Mouse (Mus musculus) forebrain, embryonic 11.5 days (tissue): ENCODE data around the gene Vps16. TPM values are rescaled to one million over a fixed set of nuclear protein-coding genes. Genes with fewer than 3 reads are reported as not detected.

Experiments
- ATAC-seq: fragments of 200-750 bp; cut with Nextera tagmentation; replicated peaks from 2 replicates; pipeline ENCODE4 v1.8.0; 2017; ENCODE audit warnings: moderate TSS enrichment; ENCODE audit not compliant: low FRiP score
- DNase-seq: peaks from one replicate; pipeline ENCODE4 v3.0.0-alpha.2; 2017; ENCODE audit warnings: low spot score
- H3K27ac ChIP-seq: fragments of 300-500 bp; sonication (generic); 2 replicates; pipeline ENCODE4 v1.5.1; 2014; ENCODE audit warnings: low read depth, low read length
- H3K27me3 ChIP-seq: fragments of 300-500 bp; sonication (generic); 2 replicates; pipeline ENCODE4 v1.6.1; 2014; ENCODE audit warnings: mild to moderate bottlenecking, low read length, mixed read lengths; ENCODE audit not compliant: control insufficient read depth, insufficient read depth
- H3K36me3 ChIP-seq: fragments of 300-500 bp; sonication (generic); 2 replicates; pipeline ENCODE4 v1.6.1; 2014; ENCODE audit warnings: mild to moderate bottlenecking, low read length, moderate library complexity, mixed read lengths; ENCODE audit not compliant: control insufficient read depth, insufficient read depth
- H3K4me1 ChIP-seq: fragments of 300-500 bp; sonication (generic); replicated peaks from 2 replicates; pipeline ENCODE4 v1.6.1; 2014; ENCODE audit warnings: low read length, mixed read lengths; ENCODE audit not compliant: control insufficient read depth, insufficient read depth
- H3K4me2 ChIP-seq: fragments of 300-500 bp; sonication (generic); 2 replicates; pipeline ENCODE4 v1.6.1; 2014; ENCODE audit warnings: low read depth, mild to moderate bottlenecking, low read length, moderate library complexity, mixed read lengths; ENCODE audit not compliant: severe bottlenecking
- H3K4me3 ChIP-seq: fragments of 300-500 bp; sonication (generic); 2 replicates; pipeline ENCODE4 v1.5.1; 2014; ENCODE audit warnings: low read depth, low read length
- H3K9ac ChIP-seq: fragments of 300-500 bp; sonication (generic); 2 replicates; pipeline ENCODE4 v1.6.1; 2014; ENCODE audit warnings: low read length
- H3K9me3 ChIP-seq: fragments of 300-500 bp; sonication (generic); 2 replicates; pipeline ENCODE4 v1.6.1; 2016; ENCODE audit warnings: low read length, mixed read lengths; ENCODE audit not compliant: control insufficient read depth
- WGBS: fragments of 180-500 bp; shearing (Covaris S2); extraction: QIAGEN DNeasy Blood & Tissue Kit; methylation state at CpG from one replicate; pipeline ENCODE4 v1.1.7; 2014; 5-methylcytosine and 5-hydroxymethylcytosine counted together
- polyA plus RNA-seq: library from polyadenylated mRNA; unstranded; fragments of >200 nt; fragmentation: Nextera tagmentation; extraction: Ambion mirVana; gene quantifications from 2 replicates; pipeline ENCODE4 v1.2.1, GENCODE M21; 2014

Gene Vps16
- 95.8 and 103 TPM in 2 replicates for polyA plus RNA-seq

DNA sequence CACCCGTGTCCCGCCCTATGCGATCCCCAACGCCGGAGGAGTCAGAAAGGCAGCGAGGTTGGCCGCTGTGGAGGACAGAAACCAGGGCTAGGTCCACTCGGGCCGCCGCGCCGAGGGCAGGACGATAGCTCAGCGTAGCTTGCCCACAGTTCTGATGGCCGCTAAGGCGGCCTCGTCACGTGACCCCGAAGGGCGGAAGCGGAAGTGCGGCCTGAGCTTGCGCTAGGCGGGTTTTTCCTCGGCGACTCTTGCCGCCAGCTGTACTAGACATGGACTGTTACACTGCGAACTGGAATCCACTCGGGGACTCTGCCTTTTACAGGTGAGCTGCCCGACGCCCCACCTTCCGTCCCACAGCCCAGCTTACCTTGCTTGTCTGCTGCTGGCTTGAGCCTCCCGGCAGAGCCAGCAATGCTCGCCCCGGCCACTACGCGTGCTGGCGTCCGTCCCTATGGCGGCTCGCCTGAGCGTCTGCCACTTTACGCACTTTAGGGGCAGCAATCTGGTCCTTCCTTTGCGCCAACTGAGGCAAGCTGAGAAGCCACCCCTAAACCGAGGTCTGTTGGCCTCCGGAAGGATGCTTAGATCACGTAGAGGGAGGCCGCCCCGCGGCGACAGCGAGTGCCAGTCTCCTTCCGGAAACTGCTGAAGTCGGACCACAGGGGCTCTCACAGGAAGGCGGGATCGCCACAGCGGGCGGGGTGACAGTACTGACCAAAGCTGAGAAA, at the start of gene Vps16, which contains the start of gene Pced1a:
Gene Vps16, plus strand, starts transcription at position 214 of the 728 bp plus-strand sequence.
Gene Pced1a, minus strand, starts transcription at position 576 of the 728 bp plus-strand sequence.
- Histone ChIP-seq H3K27ac (peak within 1 kb of the TSS; percentile 54; the same call in 1 of the 2 replicates), H3K9ac (peak within 1 kb of the TSS; percentile 80), H3K27me3 (no peaks in the 10 kb centered on the region), H3K4me1 (no peaks in the 10 kb centered on the region; the same call in 1 of the 2 replicates), H3K4me3 (peak within 1 kb of the TSS; percentile 55), H3K4me2 (peak within 1 kb of the TSS; percentile 76), H3K9me3 (no peaks in the 10 kb centered on the region), H3K36me3 (no peaks in the 10 kb centered on the region; the same call in 1 of the 2 replicates)
- WGBS: under 1% methylated on average over 58 of the region's 58 CpGs
- DNase-seq (peak; percentile 94), ATAC-seq (peak; percentile 92)

DNA sequence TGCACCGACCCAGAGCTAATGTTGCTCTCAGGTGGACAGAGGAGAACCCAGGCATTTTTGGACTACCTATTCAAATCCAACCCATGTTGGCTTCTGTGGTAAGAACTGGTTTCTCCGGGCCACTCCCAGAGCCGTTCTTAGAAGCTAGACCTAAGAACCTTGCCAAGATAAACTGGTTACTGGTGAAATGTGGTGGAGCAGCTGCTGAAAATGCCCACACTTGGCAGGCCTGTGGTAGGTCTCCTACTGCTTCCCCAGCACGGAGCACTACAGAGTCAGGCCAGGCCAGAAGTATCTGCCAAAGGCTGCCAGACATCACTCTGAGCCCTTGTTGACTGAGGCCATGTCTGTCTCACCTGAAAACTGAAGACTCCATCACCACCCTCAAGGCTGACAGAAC, 49.2 kb upstream of the Vps16 start:
- no peak overlapping the region for H3K4me2 ChIP-seq
- no peaks in the 10 kb centered on the region for H3K27me3 ChIP-seq
- H3K4me1 ChIP-seq: no peaks in the 10 kb centered on the region
- H3K9ac ChIP-seq: no peak overlapping the region
- 80% methylated on average over 4 of the region's 4 CpGs for WGBS
- H3K36me3 ChIP-seq: no peaks in the 10 kb centered on the region
- no peak for ATAC-seq
- H3K9me3 ChIP-seq: no peaks in the 10 kb centered on the region
- peak; percentile 48 for DNase-seq
- no peak overlapping the region for H3K27ac ChIP-seq
- no peak overlapping the region for H3K4me3 ChIP-seq

DNA sequence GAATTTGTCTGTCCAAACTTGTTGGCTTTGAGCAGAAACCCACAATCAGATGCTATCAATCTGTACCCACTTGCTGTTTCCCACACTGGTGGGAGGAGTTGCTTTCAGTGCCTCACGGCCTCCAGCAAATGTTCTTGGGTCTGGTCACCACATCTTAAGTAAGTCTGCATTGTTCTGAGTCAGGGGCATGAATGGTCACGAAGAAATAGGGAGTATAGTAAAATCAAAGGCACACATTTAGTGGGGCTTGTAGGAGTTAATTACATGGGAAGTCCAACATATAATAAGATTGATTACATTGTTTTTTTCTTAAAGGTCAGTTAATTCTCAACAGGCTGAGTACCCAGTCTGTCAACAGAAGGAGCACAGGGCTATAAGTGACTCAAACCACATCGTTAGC, 40.9 kb upstream of the Vps16 start:
- no peak overlapping the region for H3K9ac ChIP-seq
- no peaks in the 10 kb centered on the region for H3K4me1 ChIP-seq
- no peaks in the 10 kb centered on the region for H3K27me3 ChIP-seq
- no peak overlapping the region for H3K27ac ChIP-seq
- no peak overlapping the region for H3K4me2 ChIP-seq
- no peaks in the 10 kb centered on the region for H3K36me3 ChIP-seq
- DNase-seq (no peak), ATAC-seq (no peak)
- no peak overlapping the region for H3K4me3 ChIP-seq
- 38% methylated on average over 3 of the region's 3 CpGs for WGBS
- no peaks in the 10 kb centered on the region for H3K9me3 ChIP-seq

DNA sequence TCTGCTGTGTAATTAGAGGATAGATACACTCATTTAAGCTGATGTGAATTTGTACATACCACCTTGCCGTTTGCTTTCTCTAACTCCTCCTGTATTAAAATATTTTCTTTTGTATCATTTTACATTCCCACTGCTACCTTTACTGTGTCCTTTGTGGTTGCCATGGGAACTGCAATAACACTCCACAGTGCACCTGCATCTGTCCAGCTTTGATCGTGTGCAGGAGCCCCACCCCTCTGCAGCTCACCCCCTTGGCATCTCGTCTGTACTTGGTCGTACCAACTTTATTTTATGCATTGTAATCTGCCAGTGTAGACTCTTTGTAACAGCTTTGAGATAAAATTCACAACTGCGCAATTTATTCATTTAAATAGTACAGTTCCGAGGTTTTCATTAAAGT, 40.2 kb upstream of the Vps16 start:
- no peak overlapping the region for H3K4me2 ChIP-seq
- no peak overlapping the region for H3K4me3 ChIP-seq
- H3K9me3 ChIP-seq: no peaks in the 10 kb centered on the region
- no peak for ATAC-seq
- no peak overlapping the region for H3K9ac ChIP-seq
- no peaks in the 10 kb centered on the region for H3K36me3 ChIP-seq
- 79% methylated on average over 6 of the region's 6 CpGs for WGBS
- no peak for DNase-seq
- H3K27me3 ChIP-seq: no peaks in the 10 kb centered on the region
- no peak overlapping the region for H3K27ac ChIP-seq
- no peaks in the 10 kb centered on the region for H3K4me1 ChIP-seq

DNA sequence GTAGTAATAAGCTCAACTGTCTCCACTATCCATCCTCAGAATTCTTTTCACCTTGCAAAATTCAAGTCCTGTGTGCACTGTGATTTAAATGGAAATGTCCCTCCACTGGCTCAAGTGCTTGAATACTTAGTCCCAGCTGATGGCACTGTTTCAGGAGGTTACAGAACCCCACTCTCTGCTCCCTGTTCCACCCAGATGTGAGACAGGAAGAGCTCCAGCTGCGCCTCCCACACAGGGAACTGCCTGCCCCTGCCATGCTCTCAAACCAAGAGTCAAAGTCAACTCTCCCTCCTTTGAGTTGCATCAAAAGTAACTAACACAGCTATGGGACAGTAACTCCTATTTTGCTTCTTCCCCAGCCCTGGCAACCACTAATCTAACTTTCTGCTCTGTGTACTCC, 37.9 kb upstream of the Vps16 start:
- H3K9me3 ChIP-seq: no peaks in the 10 kb centered on the region
- H3K4me3 ChIP-seq: no peak overlapping the region
- no peak overlapping the region for H3K4me2 ChIP-seq
- H3K27ac ChIP-seq: no peak overlapping the region
- WGBS: 87% methylated on average over 1 of the region's 1 CpGs
- no peaks in the 10 kb centered on the region for H3K36me3 ChIP-seq
- no peaks in the 10 kb centered on the region for H3K4me1 ChIP-seq
- H3K27me3 ChIP-seq: no peaks in the 10 kb centered on the region
- ATAC-seq: no peak
- H3K9ac ChIP-seq: no peak overlapping the region
- DNase-seq: no peak

DNA sequence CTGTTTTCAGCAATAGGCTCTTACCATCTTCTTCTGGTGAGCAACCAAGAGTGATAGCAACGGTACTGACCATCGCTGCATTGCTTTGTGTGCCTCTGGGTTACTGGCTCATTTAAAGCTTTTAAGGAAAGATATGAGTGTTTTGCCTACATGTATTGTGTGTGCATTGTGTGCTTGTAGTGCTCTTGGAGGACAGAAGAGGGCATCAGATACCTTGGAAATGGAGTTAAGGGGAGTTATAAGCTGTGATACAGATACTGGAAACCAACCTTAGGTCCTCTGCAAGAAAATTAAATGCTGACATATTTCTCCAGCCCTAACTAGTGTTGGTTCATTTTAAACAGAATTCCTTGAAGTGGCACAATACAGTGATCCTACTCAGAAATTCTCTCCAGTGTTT, 35.3 kb upstream of the Vps16 start:
- no peak overlapping the region for H3K9ac ChIP-seq
- 79% methylated on average over 2 of the region's 2 CpGs for WGBS
- H3K9me3 ChIP-seq: no peaks in the 10 kb centered on the region
- DNase-seq (no peak), ATAC-seq (no peak)
- H3K27ac ChIP-seq: no peak overlapping the region
- H3K27me3 ChIP-seq: no peaks in the 10 kb centered on the region
- no peaks in the 10 kb centered on the region for H3K4me1 ChIP-seq
- H3K36me3 ChIP-seq: no peaks in the 10 kb centered on the region; the same call in 1 of the 2 replicates
- no peak overlapping the region for H3K4me3 ChIP-seq
- H3K4me2 ChIP-seq: no peak overlapping the region

DNA sequence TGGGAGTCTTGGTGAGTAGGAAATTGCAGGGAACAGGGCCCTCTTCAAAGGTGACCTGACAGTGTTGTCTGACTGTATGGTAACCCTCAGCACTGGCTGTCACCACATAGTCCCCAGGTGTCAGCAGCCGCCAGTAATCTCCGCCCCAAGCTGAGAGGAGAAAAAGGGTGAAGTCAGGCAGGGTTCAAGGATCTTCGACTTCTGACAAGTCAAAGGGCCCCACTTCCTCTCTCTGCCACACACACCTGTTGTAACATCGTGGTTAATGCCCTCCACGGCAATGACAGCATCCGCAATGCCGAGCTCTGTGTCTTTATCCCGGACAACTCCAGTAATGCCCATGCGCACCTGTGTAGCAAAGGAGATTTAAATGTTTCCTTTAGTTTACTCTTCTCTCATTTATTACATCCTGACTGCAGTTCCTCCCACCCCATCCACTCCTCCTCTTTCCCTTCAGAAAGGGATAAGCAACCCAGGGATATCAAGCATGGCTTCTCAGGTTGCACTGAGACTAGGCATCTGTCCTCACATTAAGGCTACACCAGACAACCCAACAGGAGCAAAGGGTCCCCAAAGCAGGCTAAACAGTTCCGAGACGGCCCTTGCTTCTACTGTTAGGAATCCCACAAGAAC, 33.0 kb upstream of the Vps16 start:
- Histone ChIP-seq H3K4me3 (no peak overlapping the region), H3K9ac (no peak overlapping the region), H3K27ac (no peak overlapping the region), H3K27me3 (no peaks in the 10 kb centered on the region), H3K9me3 (no peaks in the 10 kb centered on the region), H3K36me3 (no peaks in the 10 kb centered on the region; the same call in 1 of the 2 replicates), H3K4me2 (no peak overlapping the region), H3K4me1 (no peaks in the 10 kb centered on the region)
- WGBS: 87% methylated on average over 11 of the region's 11 CpGs
- ATAC-seq: no peak
- no peak for DNase-seq

DNA sequence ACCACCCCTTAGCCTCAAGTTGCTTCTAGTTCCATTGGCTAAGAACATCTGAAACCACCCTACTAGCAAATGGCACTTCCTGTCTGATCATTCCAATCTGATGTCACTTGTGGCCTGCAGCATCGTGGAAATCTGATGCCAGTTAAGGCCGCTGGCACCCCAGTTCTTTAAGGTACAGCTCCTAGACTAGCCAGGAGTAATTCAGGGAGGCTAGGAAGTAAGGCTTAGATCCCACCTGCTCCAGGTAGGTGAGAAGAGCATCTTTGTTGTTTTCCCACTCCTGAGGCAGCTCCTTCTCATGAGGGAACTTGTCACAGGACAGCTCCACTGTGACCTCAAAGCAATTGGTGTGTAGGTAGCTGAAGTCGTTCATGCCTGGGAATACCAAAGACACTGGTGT, 31.3 kb upstream of the Vps16 start:
- H3K4me3 ChIP-seq: no peak overlapping the region
- no peak overlapping the region for H3K4me2 ChIP-seq
- 94% methylated on average over 3 of the region's 3 CpGs for WGBS
- no peaks in the 10 kb centered on the region; the same call in 1 of the 2 replicates for H3K36me3 ChIP-seq
- no peaks in the 10 kb centered on the region for H3K27me3 ChIP-seq
- H3K9ac ChIP-seq: no peak overlapping the region
- no peak for DNase-seq
- no peak overlapping the region for H3K27ac ChIP-seq
- H3K9me3 ChIP-seq: no peaks in the 10 kb centered on the region
- no peak for ATAC-seq
- peaks cover 8% of the 10 kb centered on the region for H3K4me1 ChIP-seq
